Mouse (Mus musculus): ENCODE data around the gene Grasp.

The Grasp gene

DNA sequence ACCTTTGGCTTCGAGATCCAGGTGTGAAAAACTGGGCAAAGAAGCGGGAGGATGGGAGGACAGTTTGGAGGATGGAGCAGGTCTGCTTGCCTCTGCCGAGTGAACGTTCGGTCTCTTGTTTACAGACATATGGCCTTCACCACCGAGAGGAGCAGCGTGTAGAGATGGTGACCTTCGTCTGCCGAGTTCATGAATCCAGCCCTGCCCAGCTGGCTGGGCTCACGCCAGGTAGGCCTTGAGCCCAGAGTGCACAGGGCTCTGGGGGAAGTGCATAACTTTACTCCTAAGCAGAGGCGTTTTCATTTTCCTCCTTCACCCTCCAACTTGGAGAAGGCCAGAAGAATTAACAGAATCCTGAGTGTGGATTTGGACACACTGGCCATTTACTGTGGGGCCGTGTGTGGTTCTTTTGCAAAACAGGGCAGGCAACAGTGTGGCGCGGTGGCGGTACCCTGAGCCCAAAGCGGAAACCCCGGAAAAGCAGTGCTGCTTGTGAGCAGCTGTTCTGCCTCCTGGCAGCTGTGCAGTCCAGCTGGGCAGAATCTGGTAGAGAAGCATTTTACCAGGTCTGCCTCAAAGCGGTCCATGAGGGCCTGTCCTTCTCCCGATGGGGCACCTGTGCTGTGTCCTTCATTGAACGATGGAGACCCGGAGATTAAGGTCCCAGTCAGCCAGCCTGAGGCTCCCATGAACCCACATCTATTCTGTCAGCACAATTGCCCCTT is 5.0 kb downstream of the Grasp start:
- peak in 1 of 2 experiments; percentile 47 for DNase-seq (ENCODE audit: low spot score in 2 of 2)

DNA sequence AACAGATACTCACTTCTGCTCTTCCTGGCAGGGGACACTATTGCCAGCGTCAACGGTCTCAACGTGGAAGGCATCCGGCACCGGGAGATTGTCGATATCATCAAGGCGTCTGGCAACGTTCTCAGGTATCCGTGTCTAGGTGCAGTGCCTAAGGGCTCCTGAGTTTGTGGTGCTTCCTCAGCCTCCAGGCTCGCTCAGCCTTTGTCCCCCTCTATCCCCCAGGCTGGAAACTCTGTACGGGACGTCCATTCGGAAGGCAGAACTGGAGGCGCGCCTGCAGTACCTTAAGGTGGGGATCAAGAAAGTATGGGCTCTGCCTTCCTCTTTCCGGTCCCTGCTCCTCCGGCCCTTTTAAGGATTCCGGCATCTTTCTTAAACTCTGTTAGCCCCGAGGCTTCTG is 6.5 kb downstream of the Grasp start:
- DNase-seq (ENCODE audit: low spot score in 2 of 2): no peak

DNA sequence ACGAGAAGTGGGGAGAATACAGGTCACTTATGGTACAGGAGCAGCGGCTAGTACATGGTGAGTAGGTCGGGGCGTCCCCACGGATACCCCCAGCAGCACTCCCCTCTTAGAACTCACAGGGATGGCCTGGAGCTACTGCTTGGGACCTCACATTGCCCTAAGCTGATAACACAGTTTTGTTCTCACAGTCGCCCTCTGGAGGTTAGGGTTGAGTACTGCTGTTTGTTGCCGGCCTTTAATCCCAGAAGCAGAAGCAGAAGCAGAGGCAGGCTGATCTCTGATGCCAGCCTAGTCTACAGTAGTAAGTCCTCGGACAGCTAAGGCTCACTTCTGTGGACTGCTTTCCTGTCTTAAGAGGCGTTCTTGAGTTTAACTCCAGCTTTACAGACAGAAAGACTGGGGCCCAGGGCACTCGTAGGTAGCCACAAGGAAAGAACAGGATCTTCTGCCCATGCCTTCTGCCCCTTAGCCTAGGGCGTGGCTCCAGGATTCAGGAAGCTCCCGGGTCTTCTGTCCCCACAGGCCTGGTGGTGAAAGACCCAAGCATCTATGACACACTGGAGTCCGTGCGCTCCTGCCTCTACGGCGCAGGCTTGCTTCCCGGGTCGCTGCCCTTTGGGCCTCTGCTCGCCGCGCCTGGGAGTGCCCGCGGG is 7.1 kb downstream of the Grasp start:
- DNase-seq (ENCODE audit: low spot score in 2 of 2): no peak

DNA sequence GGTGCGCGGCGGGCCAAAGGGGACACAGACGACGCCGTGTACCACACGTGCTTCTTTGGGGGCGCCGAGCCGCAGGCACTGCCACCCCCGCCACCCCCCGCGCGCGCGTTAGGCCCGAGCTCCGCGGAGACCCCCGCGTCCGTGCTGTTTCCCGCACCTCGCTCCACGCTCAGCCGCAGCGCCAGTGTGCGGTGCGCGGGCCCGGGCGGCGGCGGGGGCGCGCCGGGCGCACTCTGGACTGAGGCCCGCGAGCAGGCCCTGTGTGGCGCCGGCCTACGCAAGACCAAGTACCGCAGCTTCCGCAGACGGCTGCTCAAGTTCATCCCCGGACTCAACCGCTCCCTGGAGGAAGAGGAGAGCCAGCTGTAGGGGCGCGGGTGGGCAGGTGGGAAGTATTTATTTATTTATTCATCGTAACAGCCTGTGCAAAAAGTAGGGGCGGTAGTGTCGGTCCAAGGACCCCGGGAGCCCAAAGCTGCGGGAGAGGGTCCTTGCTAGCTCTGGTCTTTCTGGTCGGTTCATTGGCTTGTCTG is 7.7 kb downstream of the Grasp start:
- no peak for DNase-seq (ENCODE audit: low spot score in 2 of 2)

DNA sequence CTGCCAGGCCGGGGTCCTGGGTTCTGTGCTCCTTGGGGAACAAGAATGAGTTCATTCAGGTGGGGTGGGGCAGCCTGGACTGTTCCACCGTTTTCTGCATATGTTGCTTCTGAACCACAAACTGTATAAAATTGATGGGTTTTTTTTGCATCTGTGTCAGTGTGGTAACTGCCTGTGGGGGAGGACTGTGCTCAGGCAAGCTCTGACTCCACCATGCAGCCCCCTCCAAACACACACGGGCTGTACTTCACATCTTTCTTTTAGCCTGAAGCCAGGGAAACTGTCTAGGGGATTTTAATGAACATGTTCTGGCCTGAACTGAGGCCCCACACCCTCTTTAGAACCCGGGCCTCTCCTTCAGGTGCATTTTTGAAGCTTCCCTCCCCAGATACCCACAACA is 8.6 kb downstream of the Grasp start:
- DNase-seq (ENCODE audit: low spot score in 2 of 2): no peak

DNA sequence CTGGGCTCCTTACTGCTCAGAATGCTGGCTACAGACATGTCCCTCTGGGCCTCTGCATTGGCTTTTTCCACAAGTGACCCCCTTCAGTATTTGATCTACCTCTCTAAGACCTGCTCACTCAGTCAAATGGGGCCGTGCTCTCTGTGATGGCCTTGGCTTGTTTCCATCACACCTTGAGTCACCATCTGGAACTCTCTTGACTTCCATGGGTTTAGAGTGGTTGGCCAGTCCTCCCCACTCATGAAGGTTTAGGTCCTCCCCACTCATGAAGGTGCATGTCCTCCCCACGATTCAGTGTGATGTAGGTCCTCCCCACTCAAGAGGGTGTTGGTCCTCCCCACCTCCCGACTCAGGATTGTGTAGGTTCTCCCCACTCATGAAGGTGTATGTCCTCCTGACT is 9.2 kb downstream of the Grasp start:
- no peak for DNase-seq (ENCODE audit: low spot score in 2 of 2)

DNA sequence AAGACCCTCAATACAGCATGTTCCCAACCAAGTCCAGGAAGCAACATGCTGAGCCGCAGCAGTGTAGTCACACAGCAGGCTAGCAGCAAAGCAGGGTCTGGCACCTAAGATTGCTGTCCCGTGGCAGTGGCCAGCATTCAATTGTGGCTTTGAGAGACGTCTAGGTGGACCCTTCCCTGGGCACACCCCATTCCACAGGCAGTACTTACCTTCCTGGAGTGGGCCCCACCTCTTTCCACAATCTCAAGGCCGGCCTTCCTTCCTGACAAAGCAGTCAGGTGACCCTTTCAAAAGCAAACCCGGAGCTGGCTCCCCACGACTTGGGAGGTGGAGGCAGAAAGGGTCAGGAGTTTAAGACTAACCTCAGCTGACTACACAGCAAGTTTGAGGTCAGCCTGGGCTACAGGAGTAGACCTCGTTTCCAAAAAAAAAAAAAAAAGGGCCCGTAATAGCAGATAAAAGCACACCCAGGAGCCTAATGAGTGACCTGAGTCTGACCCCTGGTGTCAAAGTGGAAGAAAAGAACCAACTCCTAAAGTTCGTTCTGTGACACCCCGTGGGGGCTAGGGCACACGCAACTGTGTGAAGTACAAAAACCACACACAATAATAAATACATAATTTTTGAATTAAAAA is 9.8 kb downstream of the Grasp start:
- DNase-seq (ENCODE audit: low spot score in 2 of 2): no peak

DNA sequence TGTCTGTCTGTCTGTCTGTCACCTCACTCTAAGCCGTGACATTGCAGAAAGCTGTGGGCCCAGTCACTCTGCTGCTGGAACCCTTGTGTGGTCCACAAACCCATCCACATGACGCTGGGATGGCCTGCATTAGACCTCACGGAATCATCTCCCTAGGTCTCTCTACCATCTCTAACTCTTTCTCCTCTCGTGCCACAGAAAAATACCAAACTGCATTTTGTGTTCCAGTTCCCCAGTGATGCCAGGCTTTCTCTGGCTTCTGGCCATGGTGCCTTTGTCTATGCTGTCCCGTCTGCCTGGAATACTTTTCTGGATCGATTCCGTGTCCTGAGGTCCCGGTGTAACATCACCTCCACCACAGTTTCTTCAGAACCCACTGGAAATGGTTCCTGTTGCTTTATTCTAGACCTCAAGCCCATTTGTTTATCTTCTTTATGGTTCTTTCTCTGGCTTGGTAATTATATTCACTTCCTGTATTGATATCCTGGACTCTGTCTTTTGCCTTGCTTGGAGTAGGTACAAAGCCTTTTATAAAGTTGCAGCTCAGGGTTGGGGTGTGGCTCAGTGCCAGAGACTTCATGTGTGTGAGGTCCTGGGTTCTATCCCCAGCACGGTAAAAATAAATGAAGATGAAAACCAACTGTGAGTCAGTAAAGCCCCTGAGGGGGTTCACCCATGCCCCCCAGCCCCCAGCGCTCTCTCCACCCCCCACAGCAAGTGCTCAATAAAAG is 10.8 kb downstream of the Grasp start:
- no peak for DNase-seq (ENCODE audit: low spot score in 2 of 2)

DNA sequence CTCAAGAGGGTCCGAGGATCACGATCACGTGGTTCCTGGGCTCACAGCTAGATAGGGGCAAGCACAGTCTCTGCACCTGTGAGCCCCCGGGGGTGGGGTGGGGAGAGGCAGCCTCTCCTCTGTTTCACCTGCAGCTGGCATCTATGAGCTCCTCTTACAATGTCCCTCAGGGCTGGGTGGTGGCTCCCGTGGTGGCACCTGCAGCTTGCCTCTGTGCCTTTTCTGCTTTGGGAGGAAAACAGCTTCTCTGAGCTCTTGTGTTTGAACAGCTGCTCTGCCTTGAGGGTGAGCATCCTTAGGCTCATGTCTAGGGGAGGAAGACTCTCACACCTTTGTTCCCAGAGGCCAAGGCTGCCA is 11.3 kb downstream of the Grasp start:
- no peak for DNase-seq (ENCODE audit: low spot score in 2 of 2)

DNA sequence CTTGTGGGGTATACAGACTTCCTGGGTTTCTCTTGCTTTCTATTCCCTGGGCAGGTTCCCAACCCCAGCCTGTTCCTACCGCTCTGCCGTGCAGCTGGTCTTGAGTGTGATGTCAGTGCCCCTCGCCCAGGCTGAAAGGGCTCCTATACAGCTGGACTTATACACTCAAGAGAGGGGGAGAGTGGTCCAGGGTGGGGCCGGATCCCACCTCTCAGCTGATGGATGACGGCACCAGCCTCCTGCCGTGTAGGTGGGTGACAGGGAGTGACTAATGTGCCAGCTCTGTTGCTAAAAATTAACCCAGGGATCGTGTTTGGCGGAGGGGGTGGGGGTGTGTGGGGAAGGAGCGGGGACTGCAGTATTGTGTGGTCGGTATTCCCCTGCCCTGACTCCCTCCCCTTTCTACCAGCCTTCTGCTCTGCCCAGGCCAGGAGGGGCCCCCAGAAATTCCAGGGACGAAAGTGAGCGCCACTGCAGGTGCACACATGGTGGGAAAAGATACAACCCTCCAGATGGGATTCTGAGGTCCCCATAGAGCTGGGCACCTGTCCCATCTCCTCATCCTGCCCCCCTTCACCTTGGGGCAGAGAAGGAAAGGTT is 11.8 kb downstream of the Grasp start:
- no peak for DNase-seq (ENCODE audit: low spot score in 2 of 2)

DNA sequence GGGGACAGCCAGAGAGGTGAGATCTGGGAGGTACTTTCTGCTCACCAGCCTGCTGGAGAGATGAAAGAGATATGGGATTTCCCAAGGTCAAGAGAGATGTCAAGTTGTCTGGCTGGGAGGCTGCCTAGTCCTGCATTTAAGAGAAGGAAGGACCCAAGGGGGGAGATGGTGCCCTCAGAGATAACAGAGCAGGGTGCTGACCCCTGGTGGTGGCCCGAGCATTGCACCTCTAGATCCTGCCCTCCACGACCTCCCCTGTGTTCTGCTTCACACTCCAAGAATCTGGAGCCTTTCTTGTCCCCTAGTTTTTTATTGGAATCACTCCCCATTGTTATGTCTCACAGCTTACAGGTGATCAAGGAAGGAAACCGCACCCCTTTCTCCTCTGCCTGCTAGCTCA is 12.9 kb downstream of the Grasp start:
- DNase-seq (ENCODE audit: low spot score in 2 of 2): peak; percentile 51 to 68

DNA sequence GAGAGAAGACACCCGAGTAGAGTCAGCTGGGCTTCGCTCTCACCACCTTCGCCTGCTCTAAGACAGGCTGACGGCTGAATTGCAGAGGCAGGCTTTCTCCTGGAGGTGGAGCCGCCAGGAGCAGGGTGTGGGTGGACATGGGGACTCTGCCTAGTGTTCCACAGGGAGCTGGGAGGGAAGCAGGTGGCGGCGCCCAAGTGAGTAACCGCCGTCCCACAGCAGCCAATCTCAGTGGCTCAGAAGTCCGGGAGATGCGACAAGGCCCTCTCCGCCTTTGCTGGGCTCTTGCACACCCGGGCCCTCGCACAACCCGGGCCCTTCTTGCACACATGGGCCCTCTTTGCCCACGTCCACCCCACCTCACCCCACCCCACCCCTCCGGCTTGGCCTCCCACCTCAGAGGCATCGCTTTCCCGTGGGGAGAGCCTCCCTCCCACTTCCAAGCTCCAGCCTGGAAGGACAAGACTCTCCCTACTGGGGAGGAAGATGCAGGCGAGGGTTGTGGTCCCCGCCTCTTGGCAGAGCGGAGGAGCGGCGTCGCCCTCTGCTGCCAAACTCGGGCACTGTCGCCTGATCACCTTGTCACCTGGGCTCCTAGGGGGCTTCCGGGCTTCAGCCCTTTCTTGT is 15.0 kb downstream of the Grasp start:
- DNase-seq (ENCODE audit: low spot score in 2 of 2): no peak

DNA sequence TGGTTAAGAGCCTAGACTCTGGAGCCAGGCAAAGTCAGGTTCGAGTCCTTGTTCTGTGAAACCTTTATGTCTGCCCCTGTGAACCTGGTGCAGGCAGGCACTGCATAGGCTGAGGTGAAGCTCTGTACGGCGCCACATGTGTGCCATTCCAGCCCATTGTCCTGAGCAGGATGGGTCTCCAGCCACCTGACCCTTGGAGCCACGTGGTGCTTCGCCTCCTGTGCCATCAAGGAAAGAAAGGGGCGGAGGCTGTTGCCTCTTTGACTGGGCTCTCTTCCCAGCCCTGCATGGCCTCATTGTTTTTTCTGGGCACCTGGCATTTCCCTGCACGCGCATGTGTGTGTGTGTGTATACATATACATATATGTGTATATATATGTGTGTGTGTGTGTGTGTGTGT is 15.8 kb downstream of the Grasp start:
- DNase-seq (ENCODE audit: low spot score in 2 of 2): no peak

DNA sequence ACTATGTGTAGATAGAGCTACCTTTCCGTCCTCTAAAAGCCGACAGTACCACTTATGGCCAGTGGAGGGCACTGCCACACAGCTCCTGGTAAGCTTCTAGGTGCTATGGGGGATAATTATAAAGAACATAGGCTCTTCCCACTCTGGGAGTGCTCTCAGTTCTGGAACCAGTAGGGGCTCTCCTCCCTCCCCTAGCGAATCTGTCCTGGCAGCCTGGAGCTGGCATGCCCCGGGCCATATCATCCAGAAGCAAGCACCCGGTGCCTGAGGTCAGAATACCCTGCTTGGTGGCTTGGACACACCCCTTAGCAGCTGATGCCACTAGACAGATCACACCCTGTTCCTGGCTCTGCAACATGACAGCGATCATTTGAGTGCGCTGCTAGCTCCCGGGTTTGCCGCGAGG is 16.8 kb downstream of the Grasp start:
- peak; percentile 79 to 84 for DNase-seq (ENCODE audit: low spot score in 2 of 2)

DNA sequence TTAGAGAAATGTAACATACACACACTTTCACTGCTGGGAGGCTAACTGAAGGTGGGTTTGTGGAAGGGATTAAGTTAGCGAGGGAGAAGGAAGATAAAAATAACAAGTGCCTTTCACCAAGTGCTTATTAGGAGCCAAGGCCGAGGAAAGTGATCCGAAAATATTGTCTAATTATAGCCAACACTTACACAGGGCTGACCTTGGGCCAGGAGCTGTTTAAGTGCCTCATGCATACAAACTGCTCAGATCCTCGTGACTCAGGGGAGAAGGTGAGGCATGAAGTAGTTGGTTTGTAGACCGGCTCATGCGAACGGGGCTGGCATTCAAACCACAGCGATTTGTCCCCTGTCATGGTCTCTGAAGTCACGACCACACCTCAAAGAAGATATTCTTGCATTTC is 17.2 kb downstream of the Grasp start:
- no peak for DNase-seq (ENCODE audit: low spot score in 2 of 2)

DNA sequence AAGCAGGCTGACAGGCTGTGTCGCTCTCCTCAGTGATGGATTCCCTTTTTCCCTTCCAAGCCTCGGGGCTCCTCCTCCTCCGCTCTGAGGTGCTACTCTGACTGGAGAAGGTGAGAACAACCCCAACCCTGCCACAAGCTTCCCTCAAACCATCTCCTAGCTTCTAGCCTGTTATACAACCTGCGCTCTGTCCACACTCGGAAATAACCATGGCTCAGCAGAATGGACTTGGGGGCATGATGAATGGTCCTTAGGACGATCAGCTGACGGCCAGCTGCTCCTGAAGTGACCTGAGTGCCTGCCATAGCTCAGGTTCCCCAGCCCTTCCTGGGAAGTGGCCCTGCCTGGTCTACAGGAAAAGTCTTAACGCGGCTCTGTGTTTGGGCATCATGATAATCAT is 17.9 kb downstream of the Grasp start:
- no peak for DNase-seq (ENCODE audit: low spot score in 2 of 2)

DNA sequence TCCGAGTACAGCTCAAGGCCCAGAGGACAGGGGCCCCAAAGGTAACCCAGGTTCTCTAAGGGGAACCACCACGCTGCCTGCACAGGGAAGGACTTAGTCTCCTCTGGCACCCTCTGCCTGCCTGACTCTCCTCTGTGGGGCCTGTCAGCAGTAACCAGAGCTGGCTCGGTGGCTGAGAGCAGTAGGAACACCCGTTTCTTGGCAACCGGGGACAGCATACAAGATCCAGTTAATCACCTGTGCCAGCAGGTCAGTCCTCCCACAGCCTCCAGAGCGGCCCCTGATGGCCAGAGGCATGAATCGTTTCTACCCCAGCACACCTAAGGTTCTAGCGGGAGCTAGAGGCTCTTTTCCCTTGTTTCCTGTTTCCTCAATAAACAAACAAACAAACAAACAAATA is 18.7 kb downstream of the Grasp start:
- peak in 1 of 2 experiments; percentile 61 for DNase-seq (ENCODE audit: low spot score in 2 of 2)

DNA sequence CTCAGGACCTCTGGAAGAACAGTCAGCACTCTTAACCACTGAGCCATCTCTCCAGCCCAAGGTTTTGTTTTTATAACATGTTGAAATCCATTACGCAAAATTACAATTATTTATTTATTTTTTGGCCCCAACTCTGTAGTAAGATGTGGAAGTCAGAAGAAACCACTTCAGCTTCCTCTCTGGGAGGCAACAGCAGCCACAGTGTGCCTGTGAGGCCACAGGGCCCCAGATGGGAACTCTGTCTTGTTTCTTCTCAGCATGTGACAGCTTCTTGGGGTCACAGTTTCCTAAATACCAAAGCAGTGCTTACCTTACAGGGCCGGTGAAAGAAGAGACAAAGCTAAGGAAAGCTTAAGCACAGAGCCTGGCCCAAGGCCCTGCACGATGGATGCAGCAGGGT is 20.0 kb downstream of the Grasp start:
- DNase-seq (ENCODE audit: low spot score in 2 of 2): no peak

DNA sequence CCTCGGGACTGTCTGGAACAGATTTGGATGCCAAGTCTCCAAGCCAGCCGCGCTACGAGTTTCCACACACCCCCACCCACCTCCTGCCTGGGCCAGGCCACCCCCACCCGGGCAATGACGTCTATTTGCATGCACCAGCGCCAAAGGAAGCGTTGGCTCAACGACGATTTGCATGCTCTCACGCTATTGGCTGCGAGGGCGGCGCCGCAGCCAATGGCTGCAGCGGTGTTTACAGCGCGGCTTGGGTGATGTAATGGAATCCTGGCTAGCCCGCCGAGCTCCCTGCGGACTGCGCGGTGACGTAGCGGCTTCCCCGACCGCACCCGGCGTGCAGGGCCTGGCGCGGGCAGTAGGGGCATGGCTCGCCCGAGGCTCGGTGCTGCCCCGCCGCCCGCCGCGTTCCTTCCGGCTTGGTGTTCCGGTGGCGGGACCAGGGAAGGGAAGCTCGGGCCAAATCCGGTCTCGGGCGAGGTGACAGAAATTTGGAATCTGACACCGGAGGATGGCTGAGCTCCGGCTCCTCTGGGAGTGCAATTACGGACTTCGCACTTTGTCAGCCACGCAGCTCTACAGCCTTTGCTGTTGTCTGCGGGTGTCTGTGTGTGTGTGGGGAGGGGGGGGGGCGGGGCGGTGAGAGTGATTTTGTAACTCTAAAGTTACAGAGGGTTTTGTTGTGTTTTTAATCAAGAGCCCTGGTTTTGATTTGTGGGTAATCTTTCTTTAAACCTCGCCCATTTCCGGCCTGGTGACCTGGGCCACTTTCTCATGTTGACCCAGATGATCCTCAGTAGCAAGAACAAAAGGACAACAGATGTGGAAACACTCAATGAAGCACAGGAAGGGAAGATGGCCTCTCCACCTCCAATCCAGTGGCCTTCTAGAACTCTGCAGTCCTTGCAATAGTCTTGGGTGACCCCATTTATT is 22.5 kb downstream of the Grasp start:
- peak; percentile 89 to 96 for DNase-seq (ENCODE audit: low spot score in 2 of 2)

DNA sequence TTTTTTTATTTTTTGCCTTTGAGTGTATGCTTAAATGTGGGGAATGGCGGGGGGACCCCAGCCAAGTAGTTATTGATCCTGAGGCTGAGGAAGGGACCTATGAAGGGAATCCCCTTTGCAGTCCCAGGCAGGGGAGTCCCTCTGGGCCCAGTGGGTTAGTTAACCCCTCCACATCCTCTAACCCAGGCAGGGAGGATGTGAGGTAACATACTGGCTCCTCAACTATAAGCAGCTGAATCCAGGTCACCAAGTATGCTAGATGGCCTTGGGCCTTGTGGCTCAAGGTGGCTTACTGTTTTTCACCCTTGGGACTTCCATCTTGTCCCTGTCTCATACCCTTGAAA is 23.1 kb downstream of the Grasp start:
- no peak for DNase-seq (ENCODE audit: low spot score in 2 of 2)

Data from urinary bladder, postnatal 36 days (tissue).